Mouse (Mus musculus): ENCODE data around the gene Zdhhc18. TPM values are rescaled to one million over a fixed set of nuclear protein-coding genes. Genes with fewer than 3 reads are reported as not detected.
A peak's percentile ranks its signal among the peaks of the same experiment; 100 is the strongest.

The Zdhhc18 gene
- total RNA-seq, 1 experiment = 39.0 TPM

DNA sequence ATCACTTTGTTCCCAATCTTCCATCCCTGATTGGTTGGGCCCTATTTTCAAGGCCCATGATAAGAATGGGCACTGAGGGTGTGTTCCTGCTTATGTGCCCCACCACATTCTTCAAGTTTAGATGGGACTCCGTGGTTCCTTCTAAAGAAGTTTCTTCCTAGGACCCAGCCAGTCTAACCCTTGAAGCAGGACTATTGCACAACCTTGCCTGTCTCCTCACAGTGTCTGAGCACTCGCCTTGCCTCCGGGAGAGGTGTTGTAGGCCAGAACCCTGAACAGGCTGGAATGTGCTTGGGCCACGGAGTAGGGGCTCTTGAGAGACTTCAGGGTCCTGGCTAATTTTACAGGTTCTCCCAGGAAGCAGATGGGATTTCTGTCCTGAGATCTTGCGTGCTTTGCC lies 46.9 kb downstream of the Zdhhc18 start:
- H3K4me1 ChIP-seq (ENCODE audit: control insufficient read depth in 2 of 2, insufficient read depth in 2 of 2, low read length in 2 of 2, poor library complexity in 1 of 2) = peaks cover 15 to 53% of the 10 kb centered on the region in 2 experiments
- no peak overlapping the region for H3K27ac ChIP-seq (ENCODE audit: insufficient read depth, low read depth, low read length, poor library complexity, severe bottlenecking)
- no peak overlapping the region for H3K9ac ChIP-seq (ENCODE audit: insufficient read depth, low read depth, low read length, poor library complexity, severe bottlenecking)
- no peak overlapping the region for H3K4me3 ChIP-seq (ENCODE audit: insufficient read depth in 1 of 2, low read depth in 1 of 2, low read length in 2 of 2, poor library complexity in 1 of 2, severe bottlenecking in 1 of 2)
- TF ChIP-seq CHD2 (IDR thresholded peaks at IDR 0.05; ENCODE audit: low read depth, low read length) (no peak), MAFK (IDR thresholded peaks at IDR 0.05; ENCODE audit: insufficient read depth, low read depth, low read length) (no peak), HCFC1 (IDR thresholded peaks at IDR 0.05; ENCODE audit: borderline replicate concordance, insufficient read depth, low read length) (no peak), ZC3H11A (IDR thresholded peaks at IDR 0.05; ENCODE audit: borderline replicate concordance, low read depth, low read length) (no peak), ZNF384 (IDR thresholded peaks at IDR 0.05; ENCODE audit: low read depth, low read length) (no peak)
- in situ Hi-C loops (cut with MboI; ENCODE audit: low sequenced_read_pairs in 2 of 2, unreplicated experiment in 2 of 2) = no loop called here
- no peaks in the 10 kb centered on the region for H3K9me3 ChIP-seq (ENCODE audit: control insufficient read depth, insufficient read depth, low read depth, low read length)
- H3K36me3 ChIP-seq (ENCODE audit: control insufficient read depth, insufficient read depth, low read length, poor library complexity, severe bottlenecking) = peaks cover 17% of the 10 kb centered on the region; the same call in 1 of the 2 replicates
- no peak for DNase-seq (ENCODE audit: low read depth, low spot score)

GRCm38 (mm10) chr4:133601721-133602218 lies 48.2 kb downstream of the Zdhhc18 start, which contains the start of gene Sfn:
Gene Sfn, minus strand, starts transcription at chr4:133602168.
- Histone ChIP-seq H3K4me1 (ENCODE audit: control insufficient read depth in 2 of 2, insufficient read depth in 2 of 2, low read length in 2 of 2, poor library complexity in 1 of 2) (peaks cover 8 to 46% of the 10 kb centered on the region in 2 experiments; a peak in 3 of 4 replicates), H3K4me3 (ENCODE audit: insufficient read depth in 1 of 2, low read depth in 1 of 2, low read length in 2 of 2, poor library complexity in 1 of 2, severe bottlenecking in 1 of 2) (peak within 1 kb of the TSS; percentile 54 to 62), H3K9ac (ENCODE audit: insufficient read depth, low read depth, low read length, poor library complexity, severe bottlenecking) (peak within 1 kb of the TSS; percentile 61; the same call in 1 of the 2 replicates), H3K9me3 (ENCODE audit: control insufficient read depth, insufficient read depth, low read depth, low read length) (no peaks in the 10 kb centered on the region), H3K27ac (ENCODE audit: insufficient read depth, low read depth, low read length, poor library complexity, severe bottlenecking) (peak within 1 kb of the TSS; percentile 17; the same call in 1 of the 2 replicates), H3K36me3 (ENCODE audit: control insufficient read depth, insufficient read depth, low read length, poor library complexity, severe bottlenecking) (peaks cover 14% of the 10 kb centered on the region; the same call in 1 of the 2 replicates)
- DNase-seq (ENCODE audit: low read depth, low spot score) = peak; percentile 77
- TF ChIP-seq CHD2 (IDR thresholded peaks at IDR 0.05; ENCODE audit: low read depth, low read length) = no peak
- no peak for TF ChIP-seq HCFC1 (IDR thresholded peaks at IDR 0.05; ENCODE audit: borderline replicate concordance, insufficient read depth, low read length)
- TF ChIP-seq ZNF384 (IDR thresholded peaks at IDR 0.05; ENCODE audit: low read depth, low read length) = no peak
- no peak for TF ChIP-seq ZC3H11A (IDR thresholded peaks at IDR 0.05; ENCODE audit: borderline replicate concordance, low read depth, low read length)
- no peak for TF ChIP-seq MAFK (IDR thresholded peaks at IDR 0.05; ENCODE audit: insufficient read depth, low read depth, low read length)
- in situ Hi-C loops (cut with MboI; ENCODE audit: low sequenced_read_pairs in 2 of 2, unreplicated experiment in 2 of 2) = no loop called here

- H3K27ac ChIP-seq (ENCODE audit: insufficient read depth, low read depth, low read length, poor library complexity, severe bottlenecking) = peak overlapping the region; percentile 86
- H3K9ac ChIP-seq (ENCODE audit: insufficient read depth, low read depth, low read length, poor library complexity, severe bottlenecking) = peak overlapping the region; percentile 77
- no peaks in the 10 kb centered on the region for H3K9me3 ChIP-seq (ENCODE audit: control insufficient read depth, insufficient read depth, low read depth, low read length)
- H3K4me1 ChIP-seq (ENCODE audit: control insufficient read depth in 2 of 2, insufficient read depth in 2 of 2, low read length in 2 of 2, poor library complexity in 1 of 2) = peaks cover 1 to 39% of the 10 kb centered on the region in 2 experiments; a peak in 2 of 4 replicates
- TF ChIP-seq ZNF384 (IDR thresholded peaks at IDR 0.05; ENCODE audit: low read depth, low read length) = no peak
- TF ChIP-seq MAFK (IDR thresholded peaks at IDR 0.05; ENCODE audit: insufficient read depth, low read depth, low read length) = no peak
- TF ChIP-seq ZC3H11A (IDR thresholded peaks at IDR 0.05; ENCODE audit: borderline replicate concordance, low read depth, low read length) = no peak
- no peak for TF ChIP-seq HCFC1 (IDR thresholded peaks at IDR 0.05; ENCODE audit: borderline replicate concordance, insufficient read depth, low read length)
- TF ChIP-seq CHD2 (IDR thresholded peaks at IDR 0.05; ENCODE audit: low read depth, low read length) = no peak
- H3K4me3 ChIP-seq (ENCODE audit: insufficient read depth in 1 of 2, low read depth in 1 of 2, low read length in 2 of 2, poor library complexity in 1 of 2, severe bottlenecking in 1 of 2) = peak overlapping the region; percentile 62 to 72
- in situ Hi-C loops (cut with MboI; ENCODE audit: low sequenced_read_pairs in 2 of 2, unreplicated experiment in 2 of 2) = no loop called here
- peaks cover 2% of the 10 kb centered on the region; the same call in 1 of the 2 replicates for H3K36me3 ChIP-seq (ENCODE audit: control insufficient read depth, insufficient read depth, low read length, poor library complexity, severe bottlenecking)
- DNase-seq (ENCODE audit: low read depth, low spot score) = no peak
Measured at GRCm38 (mm10) chr4:133600306-133600705, 49.6 kb downstream of the Zdhhc18 start.

DNA sequence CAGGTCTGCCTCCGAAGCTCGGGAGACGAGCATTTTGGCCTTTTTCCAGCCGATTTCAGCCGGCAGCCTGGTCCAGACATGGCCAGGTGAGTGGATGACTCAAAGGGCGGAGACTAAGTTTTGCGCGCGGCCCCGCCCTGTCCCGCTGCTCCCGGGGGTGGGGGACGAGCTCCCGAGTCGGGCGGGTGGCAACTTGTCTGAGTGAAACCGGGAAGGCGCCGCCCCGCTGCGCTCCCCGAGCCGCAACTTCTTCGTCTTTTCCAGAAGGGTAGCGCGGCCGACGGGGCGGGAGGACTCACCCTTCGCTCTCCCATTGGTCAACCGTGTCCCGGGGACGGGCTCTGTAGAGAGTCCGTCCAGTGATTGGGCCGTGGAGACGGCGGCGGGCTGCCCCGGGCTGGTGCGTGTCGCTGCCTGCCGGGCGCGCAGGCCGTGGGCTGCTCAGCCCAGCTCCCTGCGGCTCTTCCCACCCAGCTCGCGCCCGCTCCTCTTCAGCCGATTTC lies 50.3 kb downstream of the Zdhhc18 start:
- DNase-seq (ENCODE audit: low read depth, low spot score) = peak; percentile 82
- Histone ChIP-seq H3K27ac (ENCODE audit: insufficient read depth, low read depth, low read length, poor library complexity, severe bottlenecking) (peak overlapping the region; percentile 86), H3K4me3 (ENCODE audit: insufficient read depth in 1 of 2, low read depth in 1 of 2, low read length in 2 of 2, poor library complexity in 1 of 2, severe bottlenecking in 1 of 2) (peak overlapping the region; percentile 62 to 72), H3K36me3 (ENCODE audit: control insufficient read depth, insufficient read depth, low read length, poor library complexity, severe bottlenecking) (peaks cover 2% of the 10 kb centered on the region; the same call in 1 of the 2 replicates), H3K4me1 (ENCODE audit: control insufficient read depth in 2 of 2, insufficient read depth in 2 of 2, low read length in 2 of 2, poor library complexity in 1 of 2) (peaks cover 1 to 36% of the 10 kb centered on the region in 2 experiments; a peak in 2 of 4 replicates), H3K9me3 (ENCODE audit: control insufficient read depth, insufficient read depth, low read depth, low read length) (no peaks in the 10 kb centered on the region), H3K9ac (ENCODE audit: insufficient read depth, low read depth, low read length, poor library complexity, severe bottlenecking) (peak overlapping the region; percentile 77)
- TF ChIP-seq HCFC1 (IDR thresholded peaks at IDR 0.05; ENCODE audit: borderline replicate concordance, insufficient read depth, low read length) = no peak
- TF ChIP-seq CHD2 (IDR thresholded peaks at IDR 0.05; ENCODE audit: low read depth, low read length) = no peak
- TF ChIP-seq ZC3H11A (IDR thresholded peaks at IDR 0.05; ENCODE audit: borderline replicate concordance, low read depth, low read length) = no peak
- TF ChIP-seq MAFK (IDR thresholded peaks at IDR 0.05; ENCODE audit: insufficient read depth, low read depth, low read length) = no peak
- no peak for TF ChIP-seq ZNF384 (IDR thresholded peaks at IDR 0.05; ENCODE audit: low read depth, low read length)
- in situ Hi-C loops (cut with MboI; ENCODE audit: low sequenced_read_pairs in 2 of 2, unreplicated experiment in 2 of 2) = loop anchor here in 1 of 2 experiments (25.0 kb wide), 1 partner anchor 238 kb away; no protein-coding TSS in a partner anchor
